9 mouse cellular contexts compared by ENCODE assay signal in the genomic region with DNA sequence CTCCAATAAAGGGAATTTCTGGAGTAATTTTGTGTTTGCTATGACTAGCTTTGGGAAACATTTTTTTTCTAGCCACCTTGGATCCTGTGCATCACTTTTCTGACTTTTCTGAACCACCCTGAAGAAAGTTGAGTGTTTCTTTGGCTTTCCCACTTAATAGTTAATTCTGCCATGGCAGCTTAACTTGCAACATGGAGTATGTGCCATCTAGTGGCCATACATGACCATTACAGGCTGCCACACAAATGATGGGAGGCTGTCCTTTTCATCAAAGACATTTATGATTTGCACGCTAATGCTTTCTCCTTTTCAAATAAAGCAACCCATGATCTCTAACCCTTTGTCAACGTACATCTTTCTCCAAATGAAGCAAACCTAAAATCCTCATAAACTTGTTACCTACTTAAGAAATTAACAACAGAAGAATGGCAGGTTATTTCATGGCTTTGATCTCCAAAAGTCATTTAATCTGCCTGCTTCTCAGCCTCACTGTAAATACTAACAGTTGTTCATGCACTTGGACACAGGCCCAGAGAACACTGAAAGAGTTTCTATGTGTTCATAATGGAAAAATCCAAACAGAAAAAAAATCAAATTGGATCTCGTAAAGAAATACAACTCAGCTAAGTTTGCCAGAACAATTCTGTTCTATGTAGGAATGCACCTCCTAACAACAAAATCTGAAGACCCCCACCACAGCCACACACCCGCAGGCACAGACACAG.
DNase-seq lines count a peak whose midpoint lies in the region; ATAC-seq and TF ChIP-seq lines count a peak whose summit lies in the region.
"Had no signal": no experiment of that assay in that cellular context is flagged by ENCODE, and none has a peak within 500 bp of the region (broad histone marks: within the 10 kb centered on the region; RNA-seq: fewer than 3 reads in every experiment).

No protein-coding gene starts in this region.

- TF ChIP-seq EP300 in lung, postnatal 0 days (IDR thresholded peaks at IDR 0.05): no peak

- H3K36me3 ChIP-seq in lung, postnatal 0 days (ENCODE audit: insufficient read depth, low read length): no peaks in the 10 kb centered on the region
- H3K36me3 ChIP-seq: stomach, embryonic 15.5 days had no signal

- no peak overlapping the region for H3K4me3 ChIP-seq in gastrocnemius, adult 2 months
- no peak overlapping the region for H3K4me3 ChIP-seq in lung, postnatal 0 days (ENCODE audit: low read depth, low read length)
- H3K4me3 ChIP-seq: stomach, embryonic 15.5 days had no signal

- ATAC-seq in lung, postnatal 0 days: peak; percentile 49

- TF ChIP-seq CTCF in gastrocnemius, adult 2 months (IDR thresholded peaks at IDR 0.05): peak; percentile 98
- TF ChIP-seq CTCF in lung, postnatal 0 days (IDR thresholded peaks at IDR 0.05): peak; percentile 96

- H3K9ac ChIP-seq in lung, postnatal 0 days (replicated peaks; ENCODE audit: low read depth): no peak overlapping the region
- H3K9ac ChIP-seq: stomach, embryonic 15.5 days had no signal

- H3K9me3 ChIP-seq in lung, postnatal 0 days (ENCODE audit: low read length): no peaks in the 10 kb centered on the region
- H3K9me3 ChIP-seq: stomach, embryonic 15.5 days had no signal

- WGBS in lung, postnatal 0 days: 32% methylated on average over 4 of the region's 4 CpGs

- H3K27ac ChIP-seq in gastrocnemius, adult 2 months: peak overlapping the region; percentile 12; the same call in 1 of the 2 replicates
- H3K27ac ChIP-seq in lung, postnatal 0 days (ENCODE audit: low read length): no peak overlapping the region
- H3K27ac ChIP-seq: stomach, embryonic 15.5 days had no signal

- no peaks in the 10 kb centered on the region for H3K27me3 ChIP-seq in lung, postnatal 0 days (replicated peaks; ENCODE audit: insufficient read depth, low read length)
- H3K27me3 ChIP-seq: stomach, embryonic 15.5 days had no signal

- H3K4me2 ChIP-seq in lung, postnatal 0 days (replicated peaks; ENCODE audit: low read depth, low read length): no peak overlapping the region
- H3K4me2 ChIP-seq: stomach, embryonic 15.5 days had no signal

- intact Hi-C loops in gastrocnemius, adult 2 months (cut with DNase I): no loop called here
- intact Hi-C loops in gastrocnemius, postnatal 36 days (cut with DNase I): loop anchor here (2.0 kb wide), 1 partner anchor 286 kb away; no protein-coding TSS in a partner anchor

- peak; percentile 61 for DNase-seq in gastrocnemius, adult 2 months
- DNase-seq in gastrocnemius, postnatal 36 days: no peak
- peak; percentile 59 for DNase-seq in urinary bladder, postnatal 14 days (ENCODE audit: low spot score)
- DNase-seq in urinary bladder, postnatal 10 days (ENCODE audit: low spot score): no peak
- DNase-seq in embryo, embryonic 11 days: peak; percentile 75
- DNase-seq in kidney, postnatal 36 days: peak; percentile 49 to 78
- peak; percentile 81 for DNase-seq in lung, postnatal 0 days (ENCODE audit: low spot score)
- peak; percentile 71 for DNase-seq in thymus, postnatal 4 days

- H3K4me1 ChIP-seq in lung, postnatal 0 days (ENCODE audit: insufficient read depth, low read depth, low read length): no peaks in the 10 kb centered on the region

Comparison
In these comparisons a context has a peak if more than half of its experiments do, and no peak if none do; other contexts are left out.
1. DNase-seq: peak in gastrocnemius, adult 2 months (single experiment), urinary bladder, postnatal 14 days (single experiment), embryo, embryonic 11 days (single experiment), kidney, postnatal 36 days (2 of 2), lung, postnatal 0 days (single experiment) and thymus, postnatal 4 days (single experiment); none in gastrocnemius, postnatal 36 days (0 of 2) and urinary bladder, postnatal 10 days (single experiment).